Mouse (Mus musculus) forebrain, embryonic 13.5 days (tissue): ENCODE data around the gene Ppfia2. TPM values are rescaled to one million over a fixed set of nuclear protein-coding genes. Genes with fewer than 3 reads are reported as not detected.
A peak's percentile ranks its signal among the peaks of the same experiment; 100 is the strongest.

Experiments
- ATAC-seq: fragments of 200-750 bp; cut with Nextera tagmentation; 2 replicates; pipeline ENCODE4 v1.8.0; 2017
- H3K27ac ChIP-seq: fragments of 300-500 bp; sonication (generic); 2 replicates; pipeline ENCODE4 v1.5.1; 2015; ENCODE audit warnings: inconsistent platforms, mild to moderate bottlenecking, moderate library complexity
- H3K27me3 ChIP-seq: fragments of 300-500 bp; sonication (generic); 2 replicates; pipeline ENCODE4 v1.6.1; 2015; ENCODE audit warnings: mild to moderate bottlenecking, inconsistent platforms
- H3K36me3 ChIP-seq: fragments of 300-500 bp; sonication (generic); 2 replicates; pipeline ENCODE4 v1.6.1; 2015; ENCODE audit warnings: mild to moderate bottlenecking, inconsistent platforms; ENCODE audit not compliant: poor library complexity, severe bottlenecking
- H3K4me1 ChIP-seq: fragments of 300-500 bp; sonication (generic); 2 replicates; pipeline ENCODE4 v1.6.1; 2015; ENCODE audit warnings: inconsistent platforms
- H3K4me2 ChIP-seq: fragments of 300-500 bp; sonication (generic); 2 replicates; pipeline ENCODE4 v1.6.1; 2015; ENCODE audit warnings: inconsistent platforms, mild to moderate bottlenecking, moderate library complexity
- H3K4me3 ChIP-seq: fragments of 300-500 bp; sonication (generic); 2 replicates; pipeline ENCODE4 v1.5.1; 2015; ENCODE audit warnings: mild to moderate bottlenecking, inconsistent platforms
- H3K9ac ChIP-seq: fragments of 300-500 bp; sonication (generic); 2 replicates; pipeline ENCODE4 v1.6.1; 2015; ENCODE audit warnings: mild to moderate bottlenecking, inconsistent platforms
- H3K9me3 ChIP-seq: fragments of 300-500 bp; sonication (generic); replicated peaks from 2 replicates; pipeline ENCODE4 v1.6.1; 2016; ENCODE audit warnings: inconsistent platforms
- WGBS: fragments of 180-500 bp; shearing (Covaris S2); methylation state at CpG from one replicate; pipeline ENCODE4 v1.1.7; 2015; 5-methylcytosine and 5-hydroxymethylcytosine counted together
- polyA plus RNA-seq: library from polyadenylated mRNA; unstranded; fragments of >200 nt; fragmentation: Nextera tagmentation; extraction: Ambion mirVana; gene quantifications from 2 replicates; pipeline ENCODE4 v1.2.1, GENCODE M21; 2015

Ppfia2 gene
- polyA plus RNA-seq, 1 experiment from 2014 or later = 16.2 TPM

DNA sequence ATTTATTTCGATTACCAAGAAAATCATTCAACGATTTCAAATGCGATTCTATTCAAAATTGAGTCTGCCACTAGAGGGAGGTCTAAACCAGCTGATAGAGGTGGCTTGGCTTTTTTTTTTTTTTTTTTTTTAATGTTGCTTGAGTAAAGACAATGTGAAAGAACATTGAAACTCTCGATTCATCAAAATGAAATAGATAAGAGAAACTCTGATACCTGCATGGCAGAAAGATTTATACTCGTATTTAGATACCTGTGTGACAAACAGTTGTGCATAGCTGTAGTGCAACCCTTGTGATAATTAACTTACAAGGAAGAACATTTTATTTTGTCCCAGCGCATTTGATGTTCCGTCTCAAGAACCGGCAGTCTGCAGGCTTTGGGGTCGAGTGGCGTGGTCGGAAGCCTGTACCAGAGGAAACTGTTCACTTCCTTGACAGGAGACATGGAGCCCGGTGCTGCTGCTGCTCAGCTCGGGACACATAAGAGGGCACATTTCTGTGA, 462.5 kb downstream of the Ppfia2 start:
- peaks cover 6% of the 10 kb centered on the region for H3K4me1 ChIP-seq
- 0 out of 2 replicates have a peak overlapping the region, but pooled peaks have one; percentile 17 for H3K4me3 ChIP-seq
- H3K9ac ChIP-seq = peak overlapping the region; percentile 43; the same call in 1 of the 2 replicates
- WGBS = 38% methylated on average over 13 of the region's 13 CpGs
- H3K27ac ChIP-seq = no peak overlapping the region
- H3K9me3 ChIP-seq = no peaks in the 10 kb centered on the region
- ATAC-seq = peak; percentile 34; the same call in 1 of the 2 replicates
- no peaks in the 10 kb centered on the region for H3K36me3 ChIP-seq
- peak overlapping the region; percentile 42 for H3K4me2 ChIP-seq
- no peaks in the 10 kb centered on the region for H3K27me3 ChIP-seq

DNA sequence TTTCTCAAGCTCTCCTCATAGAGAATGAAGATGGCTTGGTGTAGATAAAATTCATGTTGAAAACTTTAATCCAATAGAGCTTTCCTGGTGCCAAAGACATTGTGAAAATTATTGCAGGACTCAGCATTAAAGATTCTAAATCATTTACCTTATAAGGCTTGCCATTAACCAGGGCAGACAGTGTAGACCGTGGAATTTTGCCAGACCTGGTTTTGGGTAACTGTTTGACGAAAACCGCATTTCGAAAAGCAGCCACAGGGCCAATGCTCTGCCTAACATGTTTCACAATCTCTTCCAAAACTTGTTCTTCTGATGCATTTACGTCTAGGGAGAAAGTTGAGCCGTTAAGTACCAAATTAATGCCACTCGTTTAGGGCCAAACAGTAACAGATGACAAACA, 466.9 kb downstream of the Ppfia2 start:
- no peak overlapping the region for H3K27ac ChIP-seq
- H3K4me3 ChIP-seq = no peak overlapping the region
- ATAC-seq = no peak
- no peaks in the 10 kb centered on the region for H3K9me3 ChIP-seq
- 87% methylated on average over 7 of the region's 7 CpGs for WGBS
- no peaks in the 10 kb centered on the region for H3K4me1 ChIP-seq
- H3K9ac ChIP-seq = no peak overlapping the region
- H3K27me3 ChIP-seq = no peaks in the 10 kb centered on the region
- H3K4me2 ChIP-seq = no peak overlapping the region
- H3K36me3 ChIP-seq = no peaks in the 10 kb centered on the region

DNA sequence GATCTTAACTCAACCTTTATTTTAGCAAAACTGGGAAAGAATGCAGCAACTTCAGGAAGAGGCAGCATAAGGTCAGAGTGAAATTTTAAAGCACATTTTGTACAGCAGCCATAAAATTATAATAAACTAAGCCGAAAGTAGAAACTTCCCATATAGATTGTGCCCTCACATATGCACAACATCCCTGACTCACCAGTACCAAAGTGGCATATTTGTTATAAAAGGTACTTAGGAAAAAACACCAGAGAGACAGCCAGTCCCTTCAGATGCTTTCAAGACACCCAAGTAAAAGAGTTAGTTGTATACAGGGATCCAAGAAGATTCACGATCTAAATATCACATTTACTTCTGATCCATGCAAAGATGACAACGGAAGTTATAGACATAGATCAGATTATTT, 468.7 kb downstream of the Ppfia2 start:
- Histone ChIP-seq H3K9ac (no peak overlapping the region), H3K9me3 (no peaks in the 10 kb centered on the region), H3K4me3 (no peak overlapping the region), H3K36me3 (no peaks in the 10 kb centered on the region), H3K4me2 (no peak overlapping the region), H3K4me1 (no peaks in the 10 kb centered on the region), H3K27ac (no peak overlapping the region), H3K27me3 (no peaks in the 10 kb centered on the region)
- 94% methylated on average over 3 of the region's 3 CpGs for WGBS
- no peak for ATAC-seq

DNA sequence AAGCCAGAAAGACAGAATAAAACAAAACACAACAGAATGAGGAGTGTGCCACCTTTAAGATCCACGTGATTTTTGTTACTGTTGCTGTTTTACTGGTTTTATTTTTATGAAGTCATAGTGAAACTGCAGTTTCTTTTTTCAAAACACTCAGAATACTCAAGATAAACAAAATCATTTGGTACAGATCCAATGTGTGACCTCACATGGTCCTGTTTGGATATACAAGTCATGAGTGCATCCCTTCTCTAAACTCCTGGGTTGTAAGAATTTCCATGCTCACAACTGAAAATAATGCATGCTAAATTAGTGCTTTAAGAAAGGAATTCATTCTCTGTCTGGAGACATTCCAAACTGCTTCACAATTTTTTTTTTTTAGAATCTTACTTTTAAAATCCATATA, 469.3 kb downstream of the Ppfia2 start:
- Histone ChIP-seq H3K27ac (no peak overlapping the region), H3K4me3 (no peak overlapping the region), H3K4me1 (no peaks in the 10 kb centered on the region), H3K27me3 (no peaks in the 10 kb centered on the region), H3K9ac (no peak overlapping the region), H3K36me3 (no peaks in the 10 kb centered on the region), H3K4me2 (no peak overlapping the region), H3K9me3 (no peaks in the 10 kb centered on the region)
- WGBS = 74% methylated on average over 1 of the region's 1 CpGs
- no peak for ATAC-seq

DNA sequence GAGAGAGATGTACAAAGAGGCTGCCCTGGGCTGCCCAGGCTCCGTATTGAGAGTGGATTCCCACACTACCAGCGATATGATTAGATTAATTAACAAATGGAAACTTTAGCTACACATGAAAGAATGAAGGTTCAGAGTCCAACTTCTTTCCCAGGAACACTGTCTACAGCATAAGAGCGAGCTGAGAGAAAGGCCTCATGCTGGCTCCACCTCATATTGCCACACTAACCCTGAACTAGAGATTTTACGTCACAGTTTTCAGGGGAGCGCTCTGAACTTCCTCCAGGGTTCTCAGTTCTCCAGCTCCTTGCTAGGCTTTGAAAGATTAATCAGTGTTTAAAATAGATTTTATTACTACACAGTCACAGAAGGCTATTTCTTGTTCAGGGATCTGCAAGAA, 471.2 kb downstream of the Ppfia2 start:
- no peak; the same call in 1 of the 2 replicates for ATAC-seq
- no peaks in the 10 kb centered on the region for H3K9me3 ChIP-seq
- no peak overlapping the region for H3K4me3 ChIP-seq
- H3K27me3 ChIP-seq = no peaks in the 10 kb centered on the region
- H3K9ac ChIP-seq = no peak overlapping the region
- no peaks in the 10 kb centered on the region for H3K4me1 ChIP-seq
- H3K4me2 ChIP-seq = no peak overlapping the region
- WGBS = 66% methylated on average over 5 of the region's 5 CpGs
- H3K36me3 ChIP-seq = no peaks in the 10 kb centered on the region
- no peak overlapping the region for H3K27ac ChIP-seq

DNA sequence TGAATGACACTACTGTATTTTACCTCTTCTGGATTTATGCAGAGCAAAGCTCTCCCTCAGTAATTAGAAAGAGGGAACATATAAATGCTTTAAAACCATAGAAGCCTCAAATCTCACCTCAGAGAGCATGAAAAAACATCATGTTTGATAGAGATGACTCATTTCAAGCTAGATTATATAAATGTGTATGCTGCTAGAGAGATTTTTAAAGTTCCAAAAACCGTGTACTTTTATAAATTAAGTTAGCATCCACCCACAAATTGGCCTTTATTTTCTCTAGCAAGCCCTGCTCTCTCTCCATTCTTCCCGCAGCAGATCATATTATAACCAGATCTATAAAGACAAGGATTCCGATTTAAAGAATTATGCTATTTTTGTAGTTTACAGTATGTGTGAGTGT, 488.9 kb downstream of the Ppfia2 start:
- H3K9me3 ChIP-seq = no peaks in the 10 kb centered on the region
- no peak overlapping the region for H3K4me3 ChIP-seq
- H3K4me2 ChIP-seq = no peak overlapping the region
- no peaks in the 10 kb centered on the region for H3K27me3 ChIP-seq
- ATAC-seq = no peak
- H3K36me3 ChIP-seq = no peaks in the 10 kb centered on the region
- WGBS = 91% methylated on average over 3 of the region's 3 CpGs
- H3K4me1 ChIP-seq = no peaks in the 10 kb centered on the region
- H3K9ac ChIP-seq = no peak overlapping the region
- no peak overlapping the region for H3K27ac ChIP-seq

DNA sequence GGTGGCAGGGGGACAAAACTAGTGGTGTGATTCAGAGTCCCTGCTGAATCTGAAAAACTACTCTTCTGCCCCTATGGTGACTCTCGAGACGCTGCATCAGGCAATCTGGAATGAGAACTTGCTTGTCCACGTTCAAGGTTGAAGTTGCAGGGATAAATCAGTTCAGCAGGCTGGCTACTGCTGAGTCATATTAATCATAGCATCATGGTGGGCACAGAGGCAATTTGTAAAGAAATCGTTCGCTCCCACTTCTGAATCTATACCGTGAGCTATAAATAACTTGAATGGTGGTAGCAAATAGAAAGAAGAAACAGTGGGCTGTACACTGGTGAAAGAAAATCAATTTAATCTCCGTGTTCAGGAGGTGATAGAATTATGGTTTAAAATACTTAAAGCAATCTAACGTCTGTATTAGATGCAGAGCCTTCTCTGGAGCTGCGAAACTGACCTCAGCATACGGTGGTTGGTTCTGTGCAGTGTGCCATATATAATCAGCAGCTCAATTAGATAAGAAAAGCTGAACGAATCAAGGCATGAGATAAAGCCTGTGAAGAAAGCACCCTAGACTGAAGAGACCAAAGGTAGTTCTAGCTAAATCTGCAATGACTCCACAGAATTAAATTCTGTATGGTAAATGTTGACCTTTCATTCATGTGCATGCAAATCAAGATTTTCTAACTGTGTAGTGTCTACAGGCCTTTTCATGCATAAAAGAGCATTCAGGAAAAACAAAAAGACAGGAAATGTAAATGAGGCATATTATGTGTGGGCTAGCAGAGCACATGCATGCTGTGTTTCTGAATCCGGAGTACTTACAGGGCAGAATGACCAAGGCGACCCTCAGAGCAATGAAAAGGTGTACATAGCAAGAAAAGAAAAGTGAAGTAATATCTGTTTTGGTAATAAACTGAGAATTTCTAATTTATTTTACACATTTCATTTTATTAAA, 505.3 kb downstream of the Ppfia2 start:
- WGBS = 33% methylated on average over 13 of the region's 13 CpGs
- no peak overlapping the region for H3K4me3 ChIP-seq

More for the DNA sequence above, 505.3 kb downstream of the Ppfia2 start:
- H3K27ac ChIP-seq = no peak overlapping the region
- H3K36me3 ChIP-seq = no peaks in the 10 kb centered on the region
- H3K9me3 ChIP-seq = no peaks in the 10 kb centered on the region
- no peak overlapping the region for H3K9ac ChIP-seq
- H3K4me2 ChIP-seq = peak overlapping the region; percentile 18; the same call in 1 of the 2 replicates
- H3K4me1 ChIP-seq = peaks cover 9% of the 10 kb centered on the region
- H3K27me3 ChIP-seq = no peaks in the 10 kb centered on the region
- ATAC-seq = peak; percentile 78
